Mouse (Mus musculus): ENCODE measurements around the gene Gm3043.
"Not testable (repeated sequence)": the region's sequence is repeated elsewhere in the genome, so short reads cannot be mapped to it uniquely, and the experiment has no call there.

Gm3043 gene

GRCm38 (mm10) chr14:3688483-3688882 is at the start of gene Gm3043:
Gene Gm3043, plus strand, starts transcription at chr14:3688783.
- not testable (repeated sequence) for DNase-seq (ENCODE audit: low read depth)

DNA sequence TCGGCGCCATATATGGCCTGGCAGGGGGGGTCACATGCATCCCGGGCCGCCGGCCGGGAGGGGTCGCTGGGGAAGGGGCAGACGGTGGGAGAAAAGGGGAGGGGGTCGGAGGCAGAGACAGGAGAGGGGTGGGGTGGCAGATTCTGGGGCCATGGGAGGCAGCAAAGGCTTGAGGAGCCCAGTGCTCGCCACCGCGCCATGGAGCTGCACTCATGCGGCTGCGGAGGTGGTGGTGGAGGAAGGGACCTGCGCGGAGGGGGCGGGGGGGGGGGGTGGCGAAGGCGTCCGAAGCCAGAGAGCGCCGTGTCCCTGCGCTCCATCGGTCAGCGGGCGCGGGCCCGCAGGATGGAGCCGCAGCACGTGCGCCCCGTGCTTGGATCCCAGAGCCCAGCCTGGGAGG is 36.9 kb upstream of the Gm3043 start, which contains the start of gene Gm3020:
Gene Gm3020, plus strand, starts transcription at position 301 of the 400 bp plus-strand sequence.
- DNase-seq (ENCODE audit: low read depth): not testable (repeated sequence)
